ENCODE assay signal across 25 mouse cellular contexts in the genomic region with DNA sequence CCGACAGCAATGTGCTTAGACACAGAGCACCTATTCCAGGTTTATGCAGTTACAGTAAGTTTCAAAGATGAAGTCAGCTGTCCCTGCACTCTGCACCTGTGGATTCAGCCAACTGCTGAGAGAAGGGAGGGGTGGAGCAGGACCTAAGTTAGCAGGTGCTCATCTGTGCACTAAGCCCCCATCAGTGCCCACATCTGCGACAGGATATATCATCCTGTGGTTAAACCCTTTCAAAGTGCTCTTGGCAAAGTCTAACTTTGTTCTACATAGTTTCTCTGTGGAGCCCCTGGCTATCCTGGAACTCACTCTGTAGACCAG. TPM values are rescaled to one million over a fixed set of nuclear protein-coding genes. Genes with fewer than 3 reads are reported as not detected.
A peak's percentile ranks its signal among the peaks of the same experiment; 100 is the strongest.
DNase-seq lines count a peak whose midpoint lies in the region; ATAC-seq and TF ChIP-seq lines count a peak whose summit lies in the region.
"Had no signal": no experiment of that assay in that cellular context is flagged by ENCODE, and none has a peak within 500 bp of the region (broad histone marks: within the 10 kb centered on the region; RNA-seq: fewer than 3 reads in every experiment).

No protein-coding gene starts in this region.

- 69% methylated on average over 2 of the region's 2 CpGs for WGBS in lung, postnatal 0 days
- WGBS in small intestine, adult 2 months: 33% methylated on average over 2 of the region's 2 CpGs
- WGBS in kidney, embryonic 15.5 days: 77% methylated on average over 2 of the region's 2 CpGs

- ATAC-seq in lung, postnatal 0 days: 0 out of 2 replicates have a peak, but pooled peaks have one; percentile 6
- ATAC-seq in kidney, embryonic 15.5 days (replicated peaks; ENCODE audit: low FRiP score): no peak
- ATAC-seq: CD4-positive, CD25-positive, alpha-beta regulatory T cell, adult 4 months; forebrain, postnatal 0 days; liver, embryonic 12.5 days; liver, postnatal 0 days had no signal

- no peak overlapping the region for H3K4me3 ChIP-seq in lung, postnatal 0 days (ENCODE audit: low read depth, low read length)
- no peak overlapping the region for H3K4me3 ChIP-seq in small intestine, adult 2 months (ENCODE audit: low read depth, low read length)
- H3K4me3 ChIP-seq in kidney, embryonic 15.5 days (replicated peaks): no peak overlapping the region
- H3K4me3 ChIP-seq: embryonic facial prominence, embryonic 13.5 days; heart, embryonic 10.5 days; heart, embryonic 15.5 days; hindbrain, embryonic 13.5 days; layer of hippocampus, adult 2 months; liver, embryonic 12.5 days had no signal

- no peak overlapping the region for H3K4me2 ChIP-seq in lung, postnatal 0 days (replicated peaks; ENCODE audit: low read depth, low read length)
- H3K4me2 ChIP-seq in kidney, embryonic 15.5 days: no peak overlapping the region
- H3K4me2 ChIP-seq: embryonic facial prominence, embryonic 13.5 days; heart, embryonic 15.5 days; hindbrain, embryonic 13.5 days; liver, embryonic 12.5 days had no signal

- no peaks in the 10 kb centered on the region for H3K36me3 ChIP-seq in lung, postnatal 0 days (ENCODE audit: insufficient read depth, low read length)
- H3K36me3 ChIP-seq in small intestine, adult 2 months (ENCODE audit: control insufficient read depth, insufficient read depth, low read length): no peaks in the 10 kb centered on the region
- no peaks in the 10 kb centered on the region for H3K36me3 ChIP-seq in kidney, embryonic 15.5 days
- H3K36me3 ChIP-seq: embryonic facial prominence, embryonic 13.5 days; heart, embryonic 10.5 days; heart, embryonic 15.5 days; hindbrain, embryonic 13.5 days; liver, embryonic 12.5 days had no signal

- no peaks in the 10 kb centered on the region for H3K4me1 ChIP-seq in lung, postnatal 0 days (ENCODE audit: insufficient read depth, low read depth, low read length)
- peaks cover 15% of the 10 kb centered on the region for H3K4me1 ChIP-seq in small intestine, adult 2 months (ENCODE audit: control insufficient read depth, insufficient read depth, insufficient read length, low read length)
- H3K4me1 ChIP-seq in kidney, embryonic 15.5 days: no peaks in the 10 kb centered on the region
- H3K4me1 ChIP-seq: embryonic facial prominence, embryonic 13.5 days; heart, embryonic 10.5 days; heart, embryonic 15.5 days; hindbrain, embryonic 13.5 days had no signal

- no peak for DNase-seq in lung, postnatal 0 days (ENCODE audit: low spot score)
- no peak for DNase-seq in lung, postnatal 4 days
- DNase-seq in thymus, postnatal 0 days (ENCODE audit: low spot score): peak; percentile 88
- DNase-seq in thymus, postnatal 4 days: peak; percentile 45
- DNase-seq in testis, postnatal 14 days (ENCODE audit: low spot score): no peak
- DNase-seq: adrenal gland, postnatal 14 days; cerebellum, adult 11-12 months; cerebellum, adult 9-11 months; forebrain, postnatal 0 days; heart, postnatal 4 days; kidney, adult 18-20 months; kidney, postnatal 36 days; layer of hippocampus, postnatal 36 days; left cerebral cortex, postnatal 4 days; liver, postnatal 0 days; midbrain, embryonic 14.5 days had no signal

- H3K27ac ChIP-seq in lung, postnatal 0 days (ENCODE audit: low read length): no peak overlapping the region
- H3K27ac ChIP-seq in small intestine, adult 2 months (ENCODE audit: insufficient read depth, low read depth, low read length): peak overlapping the region; percentile 79
- no peak overlapping the region for H3K27ac ChIP-seq in kidney, embryonic 15.5 days
- H3K27ac ChIP-seq: embryonic facial prominence, embryonic 13.5 days; heart, embryonic 10.5 days; heart, embryonic 15.5 days; hindbrain, embryonic 13.5 days; layer of hippocampus, adult 2 months; liver, embryonic 12.5 days had no signal

- H3K27me3 ChIP-seq in lung, postnatal 0 days (replicated peaks; ENCODE audit: insufficient read depth, low read length): no peaks in the 10 kb centered on the region
- 0 out of 2 replicates have a peak, but pooled peaks cover 3% of the 10 kb centered on the region for H3K27me3 ChIP-seq in small intestine, adult 2 months (ENCODE audit: control insufficient read depth, insufficient read depth, low read length)
- no peaks in the 10 kb centered on the region for H3K27me3 ChIP-seq in kidney, embryonic 15.5 days
- H3K27me3 ChIP-seq: embryonic facial prominence, embryonic 13.5 days; heart, embryonic 15.5 days; hindbrain, embryonic 13.5 days had no signal

- H3K9me3 ChIP-seq in lung, postnatal 0 days (ENCODE audit: low read length): no peaks in the 10 kb centered on the region
- peaks cover 4% of the 10 kb centered on the region; the same call in 1 of the 2 replicates for H3K9me3 ChIP-seq in kidney, embryonic 15.5 days (replicated peaks)
- H3K9me3 ChIP-seq: heart, embryonic 10.5 days; heart, embryonic 15.5 days had no signal

- no peak overlapping the region for H3K9ac ChIP-seq in lung, postnatal 0 days (replicated peaks; ENCODE audit: low read depth)
- no peak overlapping the region for H3K9ac ChIP-seq in kidney, embryonic 15.5 days
- H3K9ac ChIP-seq: embryonic facial prominence, embryonic 13.5 days; forebrain, postnatal 0 days; heart, embryonic 15.5 days; hindbrain, embryonic 13.5 days; liver, embryonic 12.5 days; liver, postnatal 0 days had no signal

- no peak for TF ChIP-seq CTCF in lung, postnatal 0 days (IDR thresholded peaks at IDR 0.05)
- no peak for TF ChIP-seq CTCF in small intestine, adult 2 months (IDR thresholded peaks at IDR 0.05; ENCODE audit: extremely low read depth, insufficient read length, insufficient replicate concordance, low read depth, low read length)

- no peak for TF ChIP-seq POLR2A in small intestine, adult 2 months (IDR thresholded peaks at IDR 0.05; ENCODE audit: low read depth, low read length)

- no peak for TF ChIP-seq EP300 in lung, postnatal 0 days (IDR thresholded peaks at IDR 0.05)

RNA-seq across cellular contexts. Expression of a gene that starts 11.9 kb away (rescaled TPM):
- polyA plus RNA-seq in lung, postnatal 0 days (2015; fragmentation: Nextera tagmentation; extraction: Ambion mirVana): 30.6 and 33.3 TPM in 2 replicates
- 44.2 and 171 TPM in 2 replicates for polyA plus RNA-seq in small intestine, adult 2 months (2012; rRNA removed)
- 45.1 and 45.6 TPM in 2 replicates for polyA plus RNA-seq in thymus, postnatal 0 days (2015; fragmentation: Nextera tagmentation; extraction: Ambion mirVana)
- polyA plus RNA-seq in kidney, embryonic 15.5 days (2015; fragmentation: Nextera tagmentation; extraction: Ambion mirVana): 28.9 and 29.5 TPM in 2 replicates

RNA-seq across cellular contexts. Expression of a gene that starts 14.2 kb away (rescaled TPM):
- polyA plus RNA-seq in lung, postnatal 0 days (2015; fragmentation: Nextera tagmentation; extraction: Ambion mirVana): 1.3 and 1.5 TPM in 2 replicates
- polyA plus RNA-seq in small intestine, adult 2 months (2012; rRNA removed): 0.03 and 0.32 TPM in 2 replicates
- 0.04 and 0.09 TPM in 2 replicates for polyA plus RNA-seq in thymus, postnatal 0 days (2015; fragmentation: Nextera tagmentation; extraction: Ambion mirVana)
- 0.77 and 0.81 TPM in 2 replicates for polyA plus RNA-seq in kidney, embryonic 15.5 days (2015; fragmentation: Nextera tagmentation; extraction: Ambion mirVana)
- polyA plus RNA-seq: CD4-positive, CD25-positive, alpha-beta regulatory T cell, adult 4 months had no signal

RNA-seq across cellular contexts. Expression of a gene that starts 28.9 kb away (rescaled TPM):
- 15.5 and 17.5 TPM in 2 replicates for polyA plus RNA-seq in lung, postnatal 0 days (2015; fragmentation: Nextera tagmentation; extraction: Ambion mirVana)
- 2.8 and 5.5 TPM in 2 replicates for polyA plus RNA-seq in small intestine, adult 2 months (2012; rRNA removed)
- 28.5 and 30.5 TPM in 2 replicates for polyA plus RNA-seq in thymus, postnatal 0 days (2015; fragmentation: Nextera tagmentation; extraction: Ambion mirVana)
- polyA plus RNA-seq in kidney, embryonic 15.5 days (2015; fragmentation: Nextera tagmentation; extraction: Ambion mirVana): 26.2 and 27.3 TPM in 2 replicates

RNA-seq across cellular contexts. Expression of a gene that starts 30.0 kb away (rescaled TPM):
- polyA plus RNA-seq in lung, postnatal 0 days (2015; fragmentation: Nextera tagmentation; extraction: Ambion mirVana): 681 and 815 TPM in 2 replicates
- polyA plus RNA-seq in small intestine, adult 2 months (2012; rRNA removed): 36.9 and 97.8 TPM in 2 replicates
- polyA plus RNA-seq in thymus, postnatal 0 days (2015; fragmentation: Nextera tagmentation; extraction: Ambion mirVana): 1,350 and 1,444 TPM in 2 replicates
- 1,666 and 1,742 TPM in 2 replicates for polyA plus RNA-seq in kidney, embryonic 15.5 days (2015; fragmentation: Nextera tagmentation; extraction: Ambion mirVana)

Comparison
In these comparisons a context has a peak if more than half of its experiments do, and no peak if none do; other contexts are left out.
1. DNase-seq: peak in thymus, postnatal 0 days (single experiment) and thymus, postnatal 4 days (single experiment); none in lung, postnatal 0 days (single experiment), lung, postnatal 4 days (0 of 2) and testis, postnatal 14 days (single experiment).